Mouse (Mus musculus) stomach, embryonic 14.5 days (tissue): ENCODE data around the gene 2010111I01Rik. TPM values are rescaled to one million over a fixed set of nuclear protein-coding genes. Genes with fewer than 3 reads are reported as not detected.
"Not testable (repeated sequence)": the region's sequence is repeated elsewhere in the genome, so short reads cannot be mapped to it uniquely, and the experiment has no call there.

Source experiments
- ATAC-seq: fragments of 200-750 bp; cut with Nextera tagmentation; 2 replicates; pipeline ENCODE4 v1.8.0; 2017; ENCODE audit warnings: low read depth, moderate TSS enrichment; ENCODE audit not compliant: insufficient number of reproducible peaks, insufficient read depth, low FRiP score
- H3K27ac ChIP-seq: fragments of 300-500 bp; sonication (generic); 2 replicates; pipeline ENCODE4 v1.5.1; 2014; ENCODE audit warnings: mild to moderate bottlenecking, low read length, moderate library complexity, mixed read lengths
- H3K27me3 ChIP-seq: fragments of 300-500 bp; sonication (generic); 2 replicates; pipeline ENCODE4 v1.6.1; 2014; ENCODE audit warnings: low read length, control low read depth, mixed read lengths; ENCODE audit not compliant: control insufficient read depth, insufficient read depth
- H3K36me3 ChIP-seq: fragments of 300-500 bp; sonication (generic); 2 replicates; pipeline ENCODE4 v1.6.1; 2014; ENCODE audit warnings: mild to moderate bottlenecking, control low read depth, low read length, moderate library complexity, mixed read lengths; ENCODE audit not compliant: control insufficient read depth, insufficient read depth
- H3K4me1 ChIP-seq: fragments of 300-500 bp; sonication (generic); 2 replicates; pipeline ENCODE4 v1.6.1; 2014; ENCODE audit warnings: low read length, control low read depth, mixed read lengths; ENCODE audit not compliant: control insufficient read depth, insufficient read depth
- H3K4me2 ChIP-seq: fragments of 300-500 bp; sonication (generic); replicated peaks from 2 replicates; pipeline ENCODE4 v1.6.1; 2014; ENCODE audit warnings: low read depth, low read length, control low read depth
- H3K4me3 ChIP-seq: fragments of 300-500 bp; sonication (generic); 2 replicates; pipeline ENCODE4 v1.5.1; 2014; ENCODE audit warnings: low read depth, low read length, control low read depth
- H3K9ac ChIP-seq: fragments of 300-500 bp; sonication (generic); replicated peaks from 2 replicates; pipeline ENCODE4 v1.6.1; 2014; ENCODE audit warnings: low read depth, mild to moderate bottlenecking, control low read depth, low read length, moderate library complexity, mixed read lengths
- H3K9me3 ChIP-seq: fragments of 300-500 bp; sonication (generic); 2 replicates; pipeline ENCODE4 v1.6.1; 2016; ENCODE audit warnings: low read depth, low read length, control low read depth; ENCODE audit not compliant: control insufficient read depth
- WGBS: fragments of 180-500 bp; shearing (Covaris S2); extraction: QIAGEN DNeasy Blood & Tissue Kit; methylation state at CpG from one replicate; pipeline ENCODE4 v1.1.7; 2014; 5-methylcytosine and 5-hydroxymethylcytosine counted together
- polyA plus RNA-seq: library from polyadenylated mRNA; unstranded; fragments of >200 nt; fragmentation: Nextera tagmentation; extraction: Ambion mirVana; gene quantifications from 2 replicates; pipeline ENCODE4 v1.2.1, GENCODE M21; 2014

Gene 2010111I01Rik
- polyA plus RNA-seq, 1 experiment from 2014 or later: 140 TPM

DNA sequence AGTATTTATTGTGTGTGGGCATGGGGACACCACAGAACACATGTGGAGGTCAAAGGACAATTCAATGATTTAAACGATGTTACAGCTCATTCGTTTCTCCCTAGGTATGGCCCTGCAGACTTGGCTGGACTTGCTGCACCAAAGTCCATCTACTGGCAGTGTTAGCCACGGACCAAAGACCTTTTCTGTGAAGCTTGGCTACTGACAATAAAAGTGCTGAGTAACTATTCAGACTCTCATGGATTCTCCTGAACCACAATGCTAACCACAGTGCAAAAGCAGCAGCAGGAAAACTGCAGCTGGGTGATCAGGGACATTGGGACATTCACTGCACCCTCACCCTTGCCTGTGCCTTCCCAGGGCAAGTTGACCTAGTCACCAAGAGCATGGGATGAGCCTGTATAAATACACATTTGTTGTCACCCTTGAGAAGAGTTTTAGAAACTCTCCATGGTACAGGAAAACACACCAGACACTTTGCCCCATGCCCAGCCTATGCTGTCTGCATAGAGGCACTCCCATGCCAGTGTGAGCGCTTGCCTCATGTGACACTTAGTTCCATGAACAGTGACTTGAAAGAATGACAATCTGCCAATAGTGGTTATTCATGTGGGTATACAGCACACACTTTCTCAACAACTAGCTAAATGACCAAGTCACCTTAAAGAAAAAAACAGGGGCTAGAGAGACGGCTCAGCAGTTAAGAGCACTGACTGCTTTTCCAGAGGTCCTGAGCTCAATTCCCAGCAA, 381.0 kb downstream of the 2010111I01Rik start:
- Histone ChIP-seq H3K4me2 (no peak overlapping the region), H3K4me3 (no peak overlapping the region), H3K9ac (no peak overlapping the region), H3K4me1 (no peaks in the 10 kb centered on the region), H3K36me3 (no peaks in the 10 kb centered on the region; the same call in 1 of the 2 replicates), H3K27ac (no peak overlapping the region), H3K9me3 (no peaks in the 10 kb centered on the region), H3K27me3 (no peaks in the 10 kb centered on the region)
- WGBS: 82% methylated on average over 5 of the region's 5 CpGs
- ATAC-seq: no peak

DNA sequence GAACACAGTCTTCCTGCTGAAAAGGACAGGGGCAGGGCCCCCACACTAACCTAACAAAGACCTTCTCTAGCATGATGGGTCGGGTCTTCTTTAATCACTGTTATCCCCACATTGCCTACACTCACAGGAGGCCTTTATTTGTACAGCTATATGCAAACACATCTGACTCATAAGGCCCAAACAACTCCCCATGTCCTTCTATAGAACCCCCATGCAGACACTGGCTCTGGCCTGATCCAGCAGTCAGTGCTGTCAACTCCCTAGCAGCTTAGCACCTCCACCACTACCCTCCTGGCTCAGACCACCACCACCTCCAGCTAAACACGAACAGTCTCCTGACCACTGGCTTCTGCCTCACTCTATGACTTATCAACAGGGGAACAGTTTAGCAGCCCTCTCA, 382.9 kb downstream of the 2010111I01Rik start:
- Histone ChIP-seq H3K4me1 (no peaks in the 10 kb centered on the region), H3K27ac (no peak overlapping the region), H3K9me3 (no peaks in the 10 kb centered on the region), H3K9ac (no peak overlapping the region), H3K36me3 (no peaks in the 10 kb centered on the region; the same call in 1 of the 2 replicates), H3K27me3 (no peaks in the 10 kb centered on the region), H3K4me2 (no peak overlapping the region), H3K4me3 (no peak overlapping the region)
- 69% methylated on average over 2 of the region's 2 CpGs for WGBS
- no peak for ATAC-seq

DNA sequence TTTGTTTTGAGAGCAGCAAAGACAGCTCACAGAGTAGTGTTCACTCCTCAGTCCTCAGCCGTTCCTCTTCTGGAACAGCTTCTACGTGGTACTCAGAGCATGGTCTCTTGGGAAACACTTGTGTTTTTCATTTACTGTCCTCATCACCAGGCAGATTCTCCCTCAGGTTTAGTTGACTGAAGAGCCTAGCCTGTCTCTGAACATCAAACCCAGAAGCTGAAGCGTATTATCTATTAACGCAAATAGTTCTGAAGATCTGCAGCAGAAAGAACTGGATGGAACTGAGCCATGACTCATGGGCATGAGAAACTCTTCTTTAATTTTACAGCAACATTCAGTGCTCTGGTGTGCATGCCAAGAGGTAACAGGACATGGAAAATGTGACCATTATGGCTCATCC, 385.4 kb downstream of the 2010111I01Rik start:
- H3K36me3 ChIP-seq: no peaks in the 10 kb centered on the region; the same call in 1 of the 2 replicates
- H3K9ac ChIP-seq: no peak overlapping the region
- H3K27ac ChIP-seq: no peak overlapping the region
- no peak for ATAC-seq
- H3K4me2 ChIP-seq: no peak overlapping the region
- 90% methylated on average over 4 of the region's 4 CpGs for WGBS
- no peaks in the 10 kb centered on the region for H3K9me3 ChIP-seq
- H3K27me3 ChIP-seq: no peaks in the 10 kb centered on the region
- no peak overlapping the region for H3K4me3 ChIP-seq
- no peaks in the 10 kb centered on the region for H3K4me1 ChIP-seq

DNA sequence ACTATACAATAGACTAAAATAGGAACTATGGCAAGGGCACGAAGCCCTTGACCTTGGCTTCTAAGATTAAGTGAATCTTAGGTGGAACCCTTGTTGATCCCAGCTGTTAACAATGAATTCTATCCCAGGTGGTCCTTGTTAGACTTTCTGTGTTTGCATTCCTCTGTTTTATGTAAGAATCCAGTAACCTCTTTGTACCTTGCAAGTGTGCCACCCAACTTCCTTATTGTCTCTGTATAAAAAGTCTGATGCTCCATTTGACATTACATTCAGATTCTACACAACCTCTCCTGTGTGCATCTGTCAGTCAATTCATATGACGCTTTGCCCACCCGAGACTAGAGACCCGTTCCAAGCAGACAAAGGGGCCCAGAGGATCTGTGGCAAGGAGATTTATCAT, 388.6 kb downstream of the 2010111I01Rik start:
- H3K27ac ChIP-seq, H3K27me3 ChIP-seq, H3K4me3 ChIP-seq, H3K4me2 ChIP-seq, H3K9me3 ChIP-seq, ATAC-seq, H3K9ac ChIP-seq, H3K4me1 ChIP-seq, H3K36me3 ChIP-seq: not testable (repeated sequence)
- WGBS: 75% methylated on average over 4 of the region's 4 CpGs

DNA sequence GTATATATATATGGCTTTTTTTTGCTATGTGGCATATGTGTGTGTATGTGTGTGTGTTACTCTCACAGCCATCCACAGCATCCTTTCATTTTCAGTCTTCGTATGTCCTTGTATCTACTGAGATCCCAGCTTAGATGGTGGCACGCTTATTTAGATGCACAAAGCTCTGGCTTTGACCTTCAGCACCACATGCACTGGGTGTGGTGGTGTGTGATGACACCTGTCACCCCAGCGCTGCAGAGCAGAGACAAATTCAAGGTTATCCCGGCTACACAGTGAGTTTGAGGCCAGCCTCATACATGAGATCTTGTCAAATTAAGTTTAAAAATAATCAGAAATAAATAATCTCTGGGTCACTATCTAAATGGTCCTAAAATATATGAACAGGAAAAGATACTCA, 391.4 kb downstream of the 2010111I01Rik start:
- H3K36me3 ChIP-seq: no peaks in the 10 kb centered on the region
- H3K4me1 ChIP-seq: no peaks in the 10 kb centered on the region
- no peak overlapping the region for H3K27ac ChIP-seq
- WGBS: 94% methylated on average over 4 of the region's 4 CpGs
- H3K4me2 ChIP-seq: no peak overlapping the region
- H3K9ac ChIP-seq: no peak overlapping the region
- H3K9me3 ChIP-seq: no peaks in the 10 kb centered on the region
- H3K4me3 ChIP-seq: no peak overlapping the region
- ATAC-seq: no peak
- no peaks in the 10 kb centered on the region for H3K27me3 ChIP-seq

DNA sequence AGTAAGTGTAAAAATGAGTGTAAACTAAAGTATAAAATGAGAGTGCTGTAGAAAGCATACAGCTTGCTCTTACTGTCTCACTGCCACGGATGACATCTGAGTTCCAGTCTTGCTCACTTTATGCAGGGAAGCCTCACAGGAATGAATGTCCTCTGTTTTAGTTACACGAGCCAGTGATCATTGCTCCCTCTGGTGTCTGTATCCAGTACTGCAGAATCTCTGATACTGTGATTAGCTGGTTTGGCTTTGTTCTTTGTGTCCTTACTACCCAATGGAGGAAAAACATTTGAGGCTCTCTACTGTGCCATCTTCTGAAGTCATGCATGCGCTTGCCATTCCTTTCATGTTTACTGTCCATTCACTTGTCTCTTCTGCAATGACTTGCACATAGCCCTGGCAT, 391.9 kb downstream of the 2010111I01Rik start:
- no peak overlapping the region for H3K4me3 ChIP-seq
- H3K4me2 ChIP-seq: no peak overlapping the region
- no peaks in the 10 kb centered on the region for H3K27me3 ChIP-seq
- no peak overlapping the region for H3K9ac ChIP-seq
- H3K9me3 ChIP-seq: no peaks in the 10 kb centered on the region
- no peak overlapping the region for H3K27ac ChIP-seq
- H3K4me1 ChIP-seq: no peaks in the 10 kb centered on the region
- no peaks in the 10 kb centered on the region for H3K36me3 ChIP-seq
- 32% methylated on average over 3 of the region's 3 CpGs for WGBS
- ATAC-seq: no peak

DNA sequence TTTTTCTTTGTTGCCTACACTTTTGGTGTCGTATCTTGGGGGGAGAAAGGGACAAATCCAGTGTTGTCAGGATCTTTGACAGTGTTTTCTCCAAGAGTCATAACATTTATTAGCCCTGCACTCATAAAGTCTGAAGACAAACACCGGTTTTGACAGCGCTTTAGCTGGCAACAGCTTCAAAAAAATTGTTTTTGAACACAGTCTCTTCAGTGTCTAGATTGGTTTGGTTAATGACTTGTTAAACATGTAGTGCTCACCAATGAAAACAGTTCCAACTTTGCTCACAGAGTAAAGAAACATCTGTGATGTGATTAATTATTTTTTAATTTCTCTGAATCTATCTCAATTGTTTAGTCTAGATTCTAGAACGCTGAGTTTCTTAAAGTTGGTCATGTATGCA, 394.7 kb downstream of the 2010111I01Rik start:
- no peaks in the 10 kb centered on the region for H3K27me3 ChIP-seq
- H3K9me3 ChIP-seq: no peaks in the 10 kb centered on the region
- ATAC-seq: no peak
- no peaks in the 10 kb centered on the region for H3K4me1 ChIP-seq
- H3K9ac ChIP-seq: no peak overlapping the region
- H3K4me2 ChIP-seq: no peak overlapping the region
- whole genome bisulfite sequencing: 65% methylated on average over 4 of the region's 4 CpGs
- no peak overlapping the region for H3K27ac ChIP-seq
- no peaks in the 10 kb centered on the region for H3K36me3 ChIP-seq
- H3K4me3 ChIP-seq: no peak overlapping the region

DNA sequence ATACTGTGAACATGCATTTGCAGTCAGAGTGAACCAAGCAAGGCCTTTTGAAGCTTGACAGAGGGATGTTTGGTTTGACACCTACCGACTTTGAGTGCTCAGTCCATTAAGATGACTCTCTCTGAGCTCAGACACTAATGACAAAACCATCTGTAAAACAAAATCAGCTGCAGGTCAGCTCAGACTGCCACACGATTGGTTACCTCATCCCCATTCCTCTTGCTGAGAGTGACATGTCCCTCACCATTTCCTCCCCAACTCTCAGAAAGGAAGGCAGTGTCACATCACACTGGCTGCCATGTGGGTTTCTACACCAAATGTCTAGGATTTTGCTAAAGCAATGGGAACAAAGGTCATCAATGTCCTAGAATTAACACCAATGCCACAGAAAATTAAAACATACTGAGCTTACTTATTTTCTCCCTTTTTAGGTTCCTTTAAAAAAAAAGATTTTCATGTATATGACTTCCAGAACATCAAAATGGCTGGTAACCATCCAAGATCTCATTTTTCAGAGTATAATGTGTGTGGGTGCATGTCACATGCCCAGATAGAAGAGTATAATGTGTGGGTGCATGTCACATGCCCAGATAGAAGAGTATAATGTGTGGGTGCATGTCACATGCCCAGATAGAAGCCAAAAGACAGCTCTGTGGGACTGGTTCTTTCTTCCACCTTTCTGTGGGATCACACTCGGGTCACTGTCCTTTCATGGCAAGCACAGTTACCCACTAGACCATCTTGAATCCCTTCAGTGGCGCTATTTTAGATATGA, 395.6 kb downstream of the 2010111I01Rik start:
- 63% methylated on average over 4 of the region's 4 CpGs for WGBS
- Histone ChIP-seq H3K9me3 (no peaks in the 10 kb centered on the region), H3K27me3 (no peaks in the 10 kb centered on the region), H3K9ac (no peak overlapping the region), H3K4me1 (no peaks in the 10 kb centered on the region), H3K27ac (no peak overlapping the region), H3K4me2 (no peak overlapping the region), H3K4me3 (no peak overlapping the region), H3K36me3 (no peaks in the 10 kb centered on the region)
- ATAC-seq: no peak
